Mouse (Mus musculus): Measurements from ENCODE around the gene Lrrc2.

The Lrrc2 gene

GRCm38 (mm10) chr9:110989141-110989540 is 37.8 kb downstream of the Lrrc2 start:
- DNase-seq: no peak

GRCm38 (mm10) chr9:110989543-110989942 is 38.2 kb downstream of the Lrrc2 start:
- DNase-seq: no peak

DNA sequence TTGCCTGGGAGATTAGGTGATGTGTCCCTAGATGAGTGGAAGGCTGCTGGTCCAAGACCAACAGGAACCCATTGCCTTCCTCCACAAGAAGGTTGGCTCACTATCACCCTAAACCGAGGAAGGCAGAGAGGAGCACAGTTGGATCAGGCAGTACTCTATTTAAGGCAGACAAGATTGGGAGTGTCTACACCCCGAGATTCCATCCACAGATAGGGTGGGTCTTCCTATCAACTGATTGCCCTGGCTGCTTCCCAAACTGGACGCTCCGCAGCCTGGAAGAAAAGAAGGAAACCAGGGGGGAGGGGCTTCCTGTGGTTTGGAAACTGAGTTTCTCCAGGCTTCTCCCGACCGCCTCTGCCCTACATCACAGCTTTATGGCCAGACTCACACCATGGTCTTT is 38.9 kb downstream of the Lrrc2 start, which contains the start of gene Rtp3:
Gene Rtp3, minus strand, starts transcription at position 380 of the 400 bp plus-strand sequence.
- peak; percentile 62 for DNase-seq

DNA sequence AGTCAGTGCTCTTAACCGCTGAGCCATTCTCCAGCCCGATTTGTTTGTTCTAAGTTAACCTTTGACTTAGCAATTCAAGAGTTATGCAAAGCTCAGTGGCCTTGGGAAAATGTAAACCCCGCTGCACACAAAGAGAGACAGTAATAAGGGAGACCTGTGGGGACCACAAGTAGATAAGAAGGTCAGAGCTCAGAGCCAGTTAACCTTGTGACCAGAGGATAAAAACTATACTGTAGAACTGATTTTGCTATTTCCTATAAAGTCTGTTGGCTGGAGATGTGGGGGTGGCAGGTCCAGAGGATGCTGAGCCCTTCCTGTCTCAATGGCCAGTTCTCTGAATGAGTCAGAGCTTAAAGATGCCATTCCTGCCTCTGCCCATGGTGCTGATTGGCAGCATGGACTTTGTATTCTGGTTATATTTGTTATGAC is 42.0 kb downstream of the Lrrc2 start:
- DNase-seq: peak; percentile 17

- DNase-seq: peak; percentile 87
Measured at GRCm38 (mm10) chr9:110994716-110995172, 43.4 kb downstream of the Lrrc2 start.

- peak; percentile 63 for DNase-seq
Measured at GRCm38 (mm10) chr9:110997245-110997644, 45.9 kb downstream of the Lrrc2 start.

DNA sequence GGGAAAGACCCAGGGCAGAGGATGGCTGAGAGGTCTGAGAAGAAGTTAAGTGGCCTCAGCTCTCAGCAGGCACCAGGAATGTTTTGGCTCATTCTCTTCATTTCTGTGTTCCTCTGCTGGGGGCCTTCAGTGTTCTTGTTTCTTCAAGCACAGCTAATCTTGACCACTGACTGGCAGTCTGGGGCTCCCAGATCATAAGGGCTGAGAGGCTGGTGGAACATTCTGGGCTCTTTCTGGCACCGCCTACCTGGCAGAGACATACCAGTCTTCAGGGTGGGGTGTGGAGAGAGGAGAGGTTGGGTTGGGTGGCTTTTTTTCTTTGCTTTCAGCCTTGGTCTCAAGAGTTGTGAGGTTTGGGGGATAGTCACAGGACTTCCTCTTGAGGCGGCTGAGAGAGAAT is 47.7 kb downstream of the Lrrc2 start:
- no peak for DNase-seq

- DNase-seq: peak; percentile 50
Measured at GRCm38 (mm10) chr9:110999856-111000255, 48.5 kb downstream of the Lrrc2 start.

DNA sequence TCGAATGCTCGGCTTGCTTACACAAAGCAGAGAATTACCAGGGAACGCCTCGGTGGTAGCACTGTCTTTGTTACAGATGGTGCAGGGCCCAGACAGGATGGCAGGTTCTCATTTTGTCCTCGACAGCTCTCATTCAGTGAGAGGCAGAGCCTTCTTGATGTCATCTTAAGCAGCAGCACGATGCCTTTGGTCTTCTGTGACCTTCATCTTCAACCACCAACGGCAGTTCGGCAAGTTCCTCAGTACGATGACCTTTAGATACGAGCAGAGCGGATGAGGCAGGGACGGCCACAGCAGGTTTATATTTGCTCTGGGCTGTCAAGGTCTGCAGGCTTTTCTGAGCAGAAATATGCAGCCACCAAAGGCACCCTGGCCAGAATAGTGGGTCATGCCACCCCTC is 50.3 kb downstream of the Lrrc2 start:
- no peak for DNase-seq

GRCm38 (mm10) chr9:111003279-111003678 is 51.9 kb downstream of the Lrrc2 start:
- no peak for DNase-seq

DNA sequence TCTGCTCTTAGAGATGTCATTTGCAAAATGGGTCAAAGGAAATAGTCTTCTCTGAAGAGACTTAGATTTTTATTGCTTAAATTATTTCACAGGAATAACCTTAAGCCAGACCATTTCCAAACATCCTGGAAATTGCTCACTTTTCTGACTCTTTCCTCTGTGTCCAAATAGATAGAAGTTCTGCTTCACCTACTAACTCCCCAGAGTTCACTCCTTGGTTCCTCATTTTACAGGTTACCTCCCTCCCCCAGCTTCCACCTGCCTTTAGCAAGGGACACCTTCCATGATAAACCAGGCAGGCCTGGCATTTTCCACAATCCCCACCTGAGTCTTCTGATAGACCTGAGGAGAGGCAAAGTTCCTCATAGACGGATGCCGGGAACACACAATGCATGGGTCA is 55.2 kb downstream of the Lrrc2 start:
- DNase-seq: no peak

DNA sequence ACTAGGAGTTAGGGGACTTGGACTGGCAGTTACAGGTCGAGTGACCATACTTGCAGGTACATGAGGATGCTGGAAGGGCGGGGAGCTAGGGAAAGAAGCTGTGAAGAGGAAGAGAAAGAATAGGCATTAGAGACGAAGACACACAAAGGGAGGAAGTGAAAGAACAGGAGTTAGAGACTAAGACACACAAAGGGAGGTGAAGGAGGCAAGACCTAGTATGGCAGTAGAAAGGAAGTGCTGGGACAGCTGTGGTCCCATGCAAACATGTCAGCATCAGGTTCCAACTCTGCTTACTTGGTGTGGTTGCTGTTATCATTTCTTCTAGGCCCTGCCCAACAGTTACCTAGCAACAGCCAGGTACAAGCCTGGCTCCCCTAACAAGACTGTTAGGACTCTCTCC is 58.4 kb downstream of the Lrrc2 start:
- no peak for DNase-seq

- peak; percentile 57 for DNase-seq
Measured at GRCm38 (mm10) chr9:111011550-111011949, 60.2 kb downstream of the Lrrc2 start.

GRCm38 (mm10) chr9:111012041-111012440 is 60.7 kb downstream of the Lrrc2 start:
- peak; percentile 34 for DNase-seq

GRCm38 (mm10) chr9:111015658-111016057 is 64.3 kb downstream of the Lrrc2 start:
- DNase-seq: no peak

DNA sequence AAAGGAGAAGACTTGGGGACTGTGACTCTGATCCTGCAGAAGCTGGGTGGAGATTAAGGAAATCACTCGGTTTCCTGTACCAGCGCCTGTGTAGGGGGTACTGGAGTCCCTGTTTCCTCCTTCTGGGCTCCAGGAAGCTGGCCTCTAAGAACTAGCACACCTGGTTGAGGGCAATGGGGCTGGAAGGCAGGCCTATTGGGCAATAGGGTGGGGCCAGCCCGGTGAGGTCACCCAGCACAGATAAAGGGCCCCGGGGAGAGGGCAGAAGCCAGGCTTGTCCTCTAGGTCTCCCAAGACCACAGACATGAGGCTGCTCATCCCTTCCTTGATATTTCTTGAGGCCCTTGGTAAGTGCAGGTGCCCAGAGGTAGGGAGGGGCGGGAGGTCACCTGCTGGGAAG is 67.7 kb downstream of the Lrrc2 start, which contains the start of gene Ltf:
Gene Ltf, plus strand, starts transcription at position 250 of the 400 bp plus-strand sequence.
- DNase-seq: no peak

DNA sequence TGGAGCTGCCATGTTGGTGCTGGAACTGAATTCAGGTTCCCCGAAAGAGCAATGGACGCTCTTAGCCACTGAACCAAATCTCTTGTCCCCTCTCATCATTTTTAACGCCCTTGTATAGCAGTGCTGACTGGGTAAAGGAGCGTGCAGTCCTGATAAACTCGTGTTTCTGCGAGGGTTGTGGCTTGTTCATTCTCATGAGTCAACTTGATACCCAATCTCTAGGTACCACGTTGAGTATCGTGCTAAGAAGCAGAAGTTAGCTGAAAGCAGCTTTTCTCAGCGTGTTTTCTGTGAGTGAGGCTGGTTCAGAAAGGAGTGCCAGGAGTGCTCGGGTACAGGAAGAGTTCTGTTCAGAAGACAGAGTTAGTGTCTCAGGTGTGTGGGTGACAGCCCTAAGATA is 75.4 kb downstream of the Lrrc2 start:
- DNase-seq: no peak
